Mouse (Mus musculus) midbrain, postnatal 0 days (tissue): Measurements from ENCODE around the gene Nupl2. TPM values are rescaled to one million over a fixed set of nuclear protein-coding genes. Genes with fewer than 3 reads are reported as not detected.

Experiments
- ATAC-seq: fragments of 200-750 bp; cut with Nextera tagmentation; 2 replicates; pipeline ENCODE4 v1.8.0; 2017; ENCODE audit warnings: moderate number of reproducible peaks, mild to moderate bottlenecking, moderate TSS enrichment, moderate library complexity; ENCODE audit not compliant: low FRiP score
- DNase-seq: peaks from one replicate; pipeline ENCODE4 v3.0.0-alpha.2; 2015; ENCODE audit warnings: low spot score
- H3K27ac ChIP-seq: fragments of 300-500 bp; sonication (generic); 2 replicates; pipeline ENCODE4 v1.5.1; 2014; ENCODE audit warnings: low read depth, mild to moderate bottlenecking, low read length, mixed read lengths
- H3K27me3 ChIP-seq: fragments of 300-500 bp; sonication (generic); 2 replicates; pipeline ENCODE4 v1.6.1; 2014; ENCODE audit warnings: low read length, control low read depth, mixed read lengths; ENCODE audit not compliant: insufficient read depth
- H3K36me3 ChIP-seq: fragments of 300-500 bp; sonication (generic); 2 replicates; pipeline ENCODE4 v1.6.1; 2014; ENCODE audit warnings: low read length, control low read depth, mixed read lengths; ENCODE audit not compliant: insufficient read depth
- H3K4me1 ChIP-seq: fragments of 300-500 bp; sonication (generic); 2 replicates; pipeline ENCODE4 v1.6.1; 2014; ENCODE audit warnings: mild to moderate bottlenecking, control low read depth, antibody characterized with exemption, low read length, mixed read lengths; ENCODE audit not compliant: insufficient read depth
- H3K4me2 ChIP-seq: fragments of 300-500 bp; sonication (generic); 2 replicates; pipeline ENCODE4 v1.6.1; 2014; ENCODE audit warnings: low read depth, mild to moderate bottlenecking, low read length, mixed read lengths; ENCODE audit not compliant: poor library complexity, severe bottlenecking
- H3K4me3 ChIP-seq: fragments of 300-500 bp; sonication (generic); 2 replicates; pipeline ENCODE4 v1.5.1; 2014; ENCODE audit warnings: low read depth, mild to moderate bottlenecking, low read length, moderate library complexity
- H3K9ac ChIP-seq: fragments of 300-500 bp; sonication (generic); replicated peaks from 2 replicates; pipeline ENCODE4 v1.6.1; 2014; ENCODE audit warnings: mild to moderate bottlenecking, low read length, moderate library complexity, mixed read lengths; ENCODE audit not compliant: poor library complexity, severe bottlenecking
- H3K9me3 ChIP-seq: fragments of 300-500 bp; sonication (generic); 2 replicates; pipeline ENCODE4 v1.6.1; 2016; ENCODE audit warnings: low read length, control low read depth
- CTCF ChIP-seq: IDR thresholded peaks from 2 replicates; pipeline ENCODE4 v1.5.1; 2016; ENCODE audit warnings: antibody characterized with exemption, mild to moderate bottlenecking
- WGBS: fragments of 180-500 bp; shearing (Covaris S2); extraction: QIAGEN DNeasy Blood & Tissue Kit; methylation state at CpG from one replicate; pipeline ENCODE4 v1.1.7; 2014; 5-methylcytosine and 5-hydroxymethylcytosine counted together
- polyA plus RNA-seq: library from polyadenylated mRNA; unstranded; fragments of >200 nt; fragmentation: Nextera tagmentation; extraction: Ambion mirVana; gene quantifications from 2 replicates; pipeline ENCODE4 v1.2.1, GENCODE M21; 2015
- total RNA-seq: library from RNA; depleted of rRNA; stranded (reverse); fragments of >200 nt; gene quantifications from 2 replicates; pipeline ENCODE4 v1.2.3, GENCODE M21; 2014

Nupl2 gene
- total and polyA plus RNA-seq, 2 experiments from 2014 or later = 9.4 to 14.0 TPM

- ATAC-seq (no peak), DNase-seq (no peak)
- Histone ChIP-seq H3K27me3 (no peaks in the 10 kb centered on the region), H3K36me3 (peaks cover 29% of the 10 kb centered on the region), H3K9ac (no peak overlapping the region), H3K4me2 (no peak overlapping the region), H3K27ac (no peak overlapping the region), H3K4me3 (no peak overlapping the region), H3K4me1 (no peaks in the 10 kb centered on the region), H3K9me3 (no peaks in the 10 kb centered on the region)
- no peak for TF ChIP-seq CTCF
Measured at GRCm38 (mm10) chr5:24172092-24172491, 7.3 kb downstream of the Nupl2 start.

- Histone ChIP-seq H3K9ac (no peak overlapping the region), H3K4me3 (no peak overlapping the region), H3K27me3 (no peaks in the 10 kb centered on the region), H3K27ac (no peak overlapping the region), H3K36me3 (peaks cover 37% of the 10 kb centered on the region), H3K9me3 (no peaks in the 10 kb centered on the region), H3K4me2 (no peak overlapping the region), H3K4me1 (no peaks in the 10 kb centered on the region)
- no peak for ATAC-seq
- DNase-seq = no peak
- WGBS = 95% methylated on average over 16 of the region's 16 CpGs
- TF ChIP-seq CTCF = no peak
Measured at GRCm38 (mm10) chr5:24181514-24182295, 16.9 kb downstream of the Nupl2 start.

GRCm38 (mm10) chr5:24182296-24182734 lies 17.6 kb downstream of the Nupl2 start:
- no peak for TF ChIP-seq CTCF
- 95% methylated on average over 9 of the region's 9 CpGs for WGBS
- H3K36me3 ChIP-seq = peaks cover 42% of the 10 kb centered on the region

GRCm38 (mm10) chr5:24183096-24183495 lies 18.3 kb downstream of the Nupl2 start:
- Histone ChIP-seq H3K9me3 (no peaks in the 10 kb centered on the region), H3K4me3 (no peak overlapping the region), H3K27ac (no peak overlapping the region), H3K9ac (no peak overlapping the region), H3K4me2 (no peak overlapping the region), H3K27me3 (no peaks in the 10 kb centered on the region), H3K4me1 (no peaks in the 10 kb centered on the region), H3K36me3 (peaks cover 41% of the 10 kb centered on the region)
- WGBS = 96% methylated on average over 6 of the region's 6 CpGs
- no peak for DNase-seq
- TF ChIP-seq CTCF = no peak
- ATAC-seq = no peak

More at GRCm38 (mm10) chr5:24182296-24182734, 17.6 kb downstream of the Nupl2 start:
- Histone ChIP-seq H3K9me3 (no peaks in the 10 kb centered on the region), H3K27ac (no peak overlapping the region), H3K4me1 (no peaks in the 10 kb centered on the region), H3K4me3 (no peak overlapping the region), H3K4me2 (no peak overlapping the region), H3K27me3 (no peaks in the 10 kb centered on the region), H3K9ac (no peak overlapping the region)
- no peak for ATAC-seq
- no peak for DNase-seq

- Histone ChIP-seq H3K27me3 (no peaks in the 10 kb centered on the region), H3K36me3 (peaks cover 36% of the 10 kb centered on the region), H3K27ac (no peak overlapping the region), H3K4me1 (no peaks in the 10 kb centered on the region), H3K4me3 (no peak overlapping the region), H3K4me2 (no peak overlapping the region), H3K9me3 (no peaks in the 10 kb centered on the region), H3K9ac (no peak overlapping the region)
- ATAC-seq = no peak
- no peak for DNase-seq
- TF ChIP-seq CTCF = no peak
- 95% methylated on average over 5 of the region's 5 CpGs for WGBS
Measured at GRCm38 (mm10) chr5:24184011-24184410, 19.2 kb downstream of the Nupl2 start.

- Histone ChIP-seq H3K4me3 (no peak overlapping the region), H3K27ac (no peak overlapping the region), H3K4me1 (no peaks in the 10 kb centered on the region), H3K36me3 (peaks cover 16% of the 10 kb centered on the region), H3K4me2 (no peak overlapping the region), H3K9ac (no peak overlapping the region), H3K9me3 (no peaks in the 10 kb centered on the region), H3K27me3 (no peaks in the 10 kb centered on the region)
- TF ChIP-seq CTCF = no peak
- WGBS = 74% methylated on average over 4 of the region's 4 CpGs
- ATAC-seq = no peak
- DNase-seq = no peak
Measured at GRCm38 (mm10) chr5:24188476-24188875, 23.7 kb downstream of the Nupl2 start.
